19 mouse cellular contexts compared by ENCODE assay signal in genomic region chr6:112551298-112551697, GRCm38 (mm10).
DNase-seq lines count a peak whose midpoint lies in the region; ATAC-seq lines count a peak whose summit lies in the region.
"Had no signal": no experiment of that assay in that cellular context is flagged by ENCODE, and none has a peak within 500 bp of the region (broad histone marks: within the 10 kb centered on the region; RNA-seq: fewer than 3 reads in every experiment).

No protein-coding gene starts in this region.

- WGBS in midbrain, embryonic 11.5 days: 91% methylated on average over 4 of the region's 4 CpGs
- 82% methylated on average over 4 of the region's 4 CpGs for WGBS in midbrain, embryonic 13.5 days

- no peak overlapping the region for H3K27ac ChIP-seq in midbrain, embryonic 11.5 days (ENCODE audit: low read depth, low read length)
- no peak overlapping the region for H3K27ac ChIP-seq in midbrain, embryonic 13.5 days
- H3K27ac ChIP-seq: embryonic facial prominence, embryonic 10.5 days; embryonic facial prominence, embryonic 12.5 days; forebrain, embryonic 13.5 days; forebrain, embryonic 15.5 days had no signal

- peak; percentile 94 for ATAC-seq in frontal cortex, adult (ENCODE audit: low TSS enrichment)
- ATAC-seq in midbrain, embryonic 11.5 days (ENCODE audit: low FRiP score): no peak
- ATAC-seq in midbrain, embryonic 13.5 days: no peak
- ATAC-seq: forebrain, embryonic 13.5 days; forebrain, embryonic 15.5 days; forebrain, postnatal 0 days had no signal

- H3K36me3 ChIP-seq in midbrain, embryonic 11.5 days (ENCODE audit: control insufficient read depth, insufficient read depth, low read length): no peaks in the 10 kb centered on the region
- H3K36me3 ChIP-seq in midbrain, embryonic 13.5 days: no peaks in the 10 kb centered on the region
- H3K36me3 ChIP-seq: embryonic facial prominence, embryonic 10.5 days; embryonic facial prominence, embryonic 12.5 days; forebrain, embryonic 15.5 days had no signal

- no peaks in the 10 kb centered on the region for H3K27me3 ChIP-seq in midbrain, embryonic 11.5 days (ENCODE audit: control insufficient read depth, insufficient read depth, low read length)
- H3K27me3 ChIP-seq in midbrain, embryonic 13.5 days: 0 out of 2 replicates have a peak, but pooled peaks cover 3% of the 10 kb centered on the region
- H3K27me3 ChIP-seq: embryonic facial prominence, embryonic 12.5 days; forebrain, embryonic 13.5 days; forebrain, embryonic 15.5 days had no signal

- H3K4me1 ChIP-seq in midbrain, embryonic 11.5 days (ENCODE audit: control insufficient read depth, insufficient read depth, low read length): no peaks in the 10 kb centered on the region
- H3K4me1 ChIP-seq in midbrain, embryonic 13.5 days (replicated peaks): no peaks in the 10 kb centered on the region

- no peak overlapping the region for H3K9ac ChIP-seq in midbrain, embryonic 11.5 days (ENCODE audit: low read length)
- no peak overlapping the region for H3K9ac ChIP-seq in midbrain, embryonic 13.5 days (replicated peaks)
- H3K9ac ChIP-seq: embryonic facial prominence, embryonic 12.5 days; forebrain, embryonic 13.5 days; forebrain, embryonic 15.5 days; forebrain, postnatal 0 days had no signal

- DNase-seq in frontal cortex, postnatal 25 days (ENCODE audit: low spot score in 2 of 2): no peak
- DNase-seq in midbrain, embryonic 11.5 days (ENCODE audit: low spot score, missing footprints): peak; percentile 23
- DNase-seq in brain, adult 2 months (ENCODE audit: low read depth, low spot score): peak; percentile 50
- DNase-seq: adrenal gland, adult 2 months; adrenal gland, postnatal 10 days; adrenal gland, postnatal 25 days; B cell, adult 2 months; cerebellum, adult 11-12 months; cerebellum, adult 2 months; cerebellum, adult 9-10 months; cerebellum, postnatal 10 days; cerebellum, postnatal 25 days; forebrain, postnatal 0 days had no signal

- no peak overlapping the region for H3K4me3 ChIP-seq in midbrain, embryonic 11.5 days (ENCODE audit: low read depth, low read length)
- H3K4me3 ChIP-seq in midbrain, embryonic 13.5 days (replicated peaks): no peak overlapping the region
- H3K4me3 ChIP-seq: embryonic facial prominence, embryonic 10.5 days; embryonic facial prominence, embryonic 12.5 days; forebrain, embryonic 13.5 days; forebrain, embryonic 15.5 days had no signal

- H3K9me3 ChIP-seq in midbrain, embryonic 11.5 days (ENCODE audit: control insufficient read depth, low read length): no peaks in the 10 kb centered on the region
- H3K9me3 ChIP-seq in midbrain, embryonic 13.5 days: no peaks in the 10 kb centered on the region
- H3K9me3 ChIP-seq: embryonic facial prominence, embryonic 10.5 days; embryonic facial prominence, embryonic 12.5 days; forebrain, embryonic 13.5 days; forebrain, embryonic 15.5 days had no signal

- H3K4me2 ChIP-seq in midbrain, embryonic 11.5 days: no peak overlapping the region
- no peak overlapping the region for H3K4me2 ChIP-seq in midbrain, embryonic 13.5 days (replicated peaks)
- H3K4me2 ChIP-seq: embryonic facial prominence, embryonic 12.5 days; forebrain, embryonic 13.5 days; forebrain, embryonic 15.5 days had no signal

Comparison
In these comparisons a context has a peak if more than half of its experiments do, and no peak if none do; other contexts are left out.
1. DNase-seq: peak in midbrain, embryonic 11.5 days (single experiment) and brain, adult 2 months (single experiment); none in frontal cortex, postnatal 25 days (0 of 2).